Mouse (Mus musculus) brain, embryonic 18.5 days (tissue): Measurements from ENCODE around the gene Tnfaip8l2.
"Not testable (repeated sequence)": the region's sequence is repeated elsewhere in the genome, so short reads cannot be mapped to it uniquely, and the experiment has no call there.

Experiments
- DNase-seq: peaks from one replicate; pipeline ENCODE4 v3.0.0-alpha.2; 2012; ENCODE audit warnings: low read depth, low spot score

The Tnfaip8l2 gene

DNA sequence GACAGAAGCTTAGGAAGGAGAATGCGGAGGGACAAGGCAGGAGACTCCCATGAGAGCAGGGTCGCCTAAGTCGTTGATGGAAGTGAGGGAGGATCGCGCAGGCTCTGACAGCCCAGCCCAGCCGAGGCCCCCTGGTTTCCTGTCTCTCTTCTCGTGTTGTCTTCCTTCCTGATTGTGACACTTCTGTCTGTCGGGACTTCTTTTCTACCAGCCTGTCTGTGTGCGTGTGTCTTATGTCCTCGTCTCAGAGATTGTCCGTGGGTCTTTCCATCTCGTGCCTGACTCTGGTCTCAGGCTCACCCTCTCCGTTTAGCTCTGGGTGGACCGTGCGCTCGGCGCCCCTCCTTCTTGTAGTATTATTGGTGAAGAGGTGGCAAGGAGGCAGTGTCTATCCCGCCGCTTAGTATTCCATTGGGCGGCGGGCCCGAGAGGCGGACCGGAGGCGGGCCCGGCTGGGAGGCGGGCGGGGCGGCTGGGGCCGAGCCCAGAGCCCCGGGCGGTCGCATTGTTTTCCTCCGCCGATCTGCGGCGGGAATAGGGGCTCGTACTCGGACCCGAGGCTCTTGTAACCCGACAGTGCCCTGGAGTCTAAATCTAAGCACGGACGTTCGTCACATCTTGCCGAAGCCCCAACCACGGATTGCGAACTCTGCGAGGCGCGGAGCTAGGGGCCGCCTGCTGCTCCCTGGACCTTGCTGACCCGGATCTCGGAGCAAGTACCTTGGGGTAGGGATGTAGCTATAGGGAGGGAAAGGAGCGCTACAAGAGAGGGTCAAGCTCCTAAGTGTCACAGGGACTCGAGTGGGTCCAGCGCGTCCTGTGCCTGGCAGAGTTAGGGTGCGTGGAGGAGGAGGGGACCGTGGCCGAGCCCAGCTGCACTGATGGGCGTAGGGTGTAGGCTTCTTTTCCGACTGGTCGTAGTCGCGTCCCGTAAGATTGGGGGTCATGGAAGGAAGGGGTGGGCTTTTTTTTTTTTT, 18.1 kb upstream of the Tnfaip8l2 start, which contains the start of gene Sema6c:
TSS of gene Sema6c (plus strand) at position 471 of the 977 bp plus-strand sequence.
- DNase-seq: peak; percentile 84

DNA sequence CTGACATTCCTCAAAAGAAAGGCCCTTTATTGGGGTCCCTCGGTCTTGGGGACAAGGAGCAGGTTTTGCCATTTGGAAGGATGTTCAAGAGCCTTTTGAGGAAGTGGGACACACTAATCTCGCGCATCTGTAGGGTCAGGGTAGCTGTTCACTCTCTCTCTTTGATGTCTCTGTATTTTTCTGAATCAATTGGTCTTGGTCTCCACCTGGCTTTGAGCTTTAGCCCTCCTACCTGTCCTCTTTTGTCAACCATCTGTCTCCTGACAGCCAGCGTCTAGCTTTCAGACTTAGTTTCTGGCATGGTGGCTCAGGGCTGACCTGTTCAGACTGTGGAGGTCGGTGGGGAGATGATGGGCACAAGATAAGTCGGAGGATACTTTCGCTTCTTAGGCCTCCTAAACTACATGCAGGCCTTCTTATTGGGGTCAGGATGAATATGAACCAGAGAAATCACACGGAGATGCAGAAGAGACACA, 17.4 kb upstream of the Tnfaip8l2 start:
- DNase-seq: no peak

DNA sequence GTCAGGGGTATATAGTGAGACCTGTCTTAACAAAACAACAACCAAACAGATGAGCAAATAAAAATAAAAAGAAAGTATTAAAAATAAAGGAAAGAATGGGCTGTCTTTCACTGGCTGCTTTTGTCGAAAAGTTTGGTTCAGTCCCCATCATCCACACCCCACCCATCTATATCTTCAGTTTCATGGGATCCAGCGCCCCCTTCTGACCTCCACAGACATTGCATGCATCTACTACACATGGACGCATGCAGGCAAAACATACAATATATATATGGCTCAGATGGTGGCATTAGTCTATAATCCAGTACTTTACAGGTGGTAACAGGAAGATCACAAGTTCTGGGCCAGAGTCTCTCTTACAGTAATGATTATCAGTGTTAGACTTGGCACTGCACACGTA, 11.7 kb upstream of the Tnfaip8l2 start:
- DNase-seq: no peak

DNA sequence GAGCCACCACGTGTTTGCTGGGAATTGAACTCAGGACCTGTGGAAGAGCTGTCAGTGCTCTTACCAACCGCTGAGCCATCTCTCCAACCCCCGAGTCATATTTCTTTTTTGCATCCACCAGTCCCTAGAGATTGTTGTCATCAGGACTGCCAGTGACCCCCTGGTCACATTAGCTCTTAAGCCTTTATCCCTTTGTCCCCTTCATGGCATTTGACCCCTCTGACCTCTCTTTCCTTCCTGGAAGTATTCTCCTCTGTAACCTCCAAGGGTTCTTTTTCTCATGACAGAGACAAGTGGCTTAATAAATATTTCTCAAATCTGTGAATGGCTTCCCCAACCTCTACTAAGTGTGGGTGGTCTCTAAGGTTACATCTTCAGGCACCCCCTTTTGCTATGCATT, 5.8 kb upstream of the Tnfaip8l2 start:
- no peak for DNase-seq

DNA sequence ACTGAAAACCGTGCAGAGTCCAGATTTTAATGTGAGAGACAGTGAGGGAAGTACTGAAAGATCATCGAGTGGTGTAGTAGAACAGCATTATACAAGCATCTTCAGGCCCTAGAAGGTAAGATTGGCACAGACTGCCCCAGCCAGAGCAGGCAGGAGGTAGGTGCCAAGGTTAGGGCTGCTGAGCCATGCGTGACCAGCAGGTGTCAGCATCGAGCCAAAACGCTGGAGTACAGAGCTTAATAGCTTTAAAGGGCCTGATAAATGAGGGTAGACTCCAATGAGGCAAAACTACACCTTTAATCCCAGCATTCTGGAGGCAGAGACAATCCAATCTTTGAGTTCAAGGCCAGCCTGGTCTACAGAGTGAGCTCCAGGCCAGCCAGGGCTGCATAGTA, 454 bp upstream of the Tnfaip8l2 start:
- DNase-seq: no peak

DNA sequence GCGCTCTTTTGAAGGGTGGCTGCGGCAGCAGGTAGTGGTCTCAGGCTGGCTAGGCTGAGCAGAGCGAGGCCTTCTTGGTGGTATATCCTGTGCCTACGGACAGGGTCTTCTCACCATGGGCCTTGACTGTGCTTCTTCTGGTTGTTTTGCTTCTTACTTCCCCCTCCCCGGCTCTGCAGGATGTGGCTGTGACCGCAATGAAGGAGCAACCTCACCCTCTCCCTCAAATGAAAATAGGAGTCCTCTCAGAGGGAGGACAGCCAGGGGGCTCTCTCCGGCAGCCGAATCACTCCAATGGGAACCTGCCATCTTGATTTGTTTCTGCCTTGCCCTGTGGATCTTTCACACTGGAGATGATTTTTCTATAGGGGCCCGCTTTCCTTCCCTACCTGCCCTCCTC, 686 bp downstream of the Tnfaip8l2 start:
- no peak for DNase-seq

DNA sequence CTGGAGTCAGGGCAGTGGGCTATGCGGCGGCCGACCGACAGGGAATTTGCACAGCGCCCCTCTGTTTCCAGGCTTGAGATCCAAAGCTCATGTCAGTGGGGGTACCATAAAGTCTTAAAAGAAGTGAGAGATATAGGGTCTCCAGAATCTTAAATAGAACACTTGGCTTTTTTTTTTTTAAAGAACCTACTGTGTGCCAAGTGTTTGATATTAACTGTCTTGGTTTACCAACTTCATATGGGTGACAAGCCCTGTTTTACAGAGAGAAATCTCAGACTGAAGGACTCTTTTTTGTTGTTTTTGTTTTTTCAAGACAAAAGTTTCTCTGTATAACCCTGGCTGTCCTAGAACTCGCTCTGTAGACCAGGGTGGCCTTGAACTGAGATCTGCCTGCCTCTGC, 1.4 kb downstream of the Tnfaip8l2 start:
- no peak for DNase-seq

DNA sequence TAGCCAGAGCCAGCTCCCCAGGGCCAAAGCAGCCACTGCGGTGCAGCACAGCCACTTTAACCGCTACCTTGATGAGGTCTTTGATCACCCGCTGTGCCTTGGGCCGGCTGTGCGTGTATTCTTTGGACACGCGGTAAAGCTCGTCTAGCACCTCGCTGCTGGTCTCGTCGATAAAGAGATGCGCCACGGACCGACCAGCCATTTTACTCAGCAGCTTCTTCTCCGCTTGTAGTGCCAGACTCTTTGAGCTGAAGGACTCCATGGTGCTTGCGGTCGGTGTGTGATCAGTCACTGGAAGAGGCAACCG, 1.9 kb downstream of the Tnfaip8l2 start:
- DNase-seq: no peak

DNA sequence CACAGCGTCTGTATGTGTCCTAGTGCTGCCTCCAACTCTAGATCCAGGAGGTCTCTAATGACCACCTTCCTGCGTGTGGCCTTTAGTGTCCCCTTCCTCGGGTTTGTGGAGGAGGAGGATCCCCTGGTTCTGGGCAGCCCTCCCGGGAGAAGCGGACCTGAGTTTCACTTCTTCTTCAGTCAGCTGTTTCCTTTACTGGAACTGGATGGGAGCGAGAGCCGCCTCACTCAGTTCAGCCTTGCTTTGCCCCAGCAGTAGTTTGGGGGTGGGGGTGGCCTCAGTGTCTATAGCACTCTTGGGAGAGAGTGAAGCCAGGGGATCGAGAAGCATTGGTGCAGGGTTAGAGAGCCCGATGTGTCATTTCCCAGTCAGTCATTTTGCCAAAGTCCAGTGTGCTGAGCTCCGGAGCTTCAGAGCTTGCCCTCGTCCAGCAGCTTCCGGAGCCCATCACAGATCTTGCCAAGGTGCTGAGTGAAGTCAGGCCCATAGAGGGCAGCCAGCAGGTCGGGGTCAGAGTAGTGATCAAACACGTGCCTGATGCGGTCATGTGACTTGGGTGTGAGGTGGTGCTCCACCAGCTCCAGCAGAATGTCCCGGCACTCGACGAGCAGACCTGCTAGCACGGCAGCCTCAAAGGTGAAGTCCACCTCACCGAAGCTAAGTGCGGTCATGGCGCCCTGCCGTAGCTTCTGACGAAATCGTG, 2.4 kb downstream of the Tnfaip8l2 start:
- no peak for DNase-seq

DNA sequence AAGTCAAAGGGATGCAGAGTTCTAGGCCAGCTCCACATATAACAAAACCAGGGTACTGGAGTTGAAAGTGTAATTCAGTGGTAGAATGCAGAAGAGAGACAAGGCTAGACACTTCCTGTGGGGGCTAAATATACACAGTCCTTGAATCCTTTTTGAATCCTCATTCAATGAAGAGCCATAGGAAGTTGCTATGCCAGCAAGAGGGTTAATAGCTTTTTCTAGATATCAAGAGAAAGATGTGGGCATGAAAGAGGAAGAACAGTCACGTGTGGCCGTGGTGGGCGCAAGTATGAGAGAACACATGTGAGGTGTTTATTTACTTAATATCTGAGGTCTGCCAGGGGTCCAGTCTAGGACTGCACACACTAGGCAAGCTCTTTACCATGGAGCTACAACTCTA, 5.8 kb downstream of the Tnfaip8l2 start:
- DNase-seq: no peak

DNA sequence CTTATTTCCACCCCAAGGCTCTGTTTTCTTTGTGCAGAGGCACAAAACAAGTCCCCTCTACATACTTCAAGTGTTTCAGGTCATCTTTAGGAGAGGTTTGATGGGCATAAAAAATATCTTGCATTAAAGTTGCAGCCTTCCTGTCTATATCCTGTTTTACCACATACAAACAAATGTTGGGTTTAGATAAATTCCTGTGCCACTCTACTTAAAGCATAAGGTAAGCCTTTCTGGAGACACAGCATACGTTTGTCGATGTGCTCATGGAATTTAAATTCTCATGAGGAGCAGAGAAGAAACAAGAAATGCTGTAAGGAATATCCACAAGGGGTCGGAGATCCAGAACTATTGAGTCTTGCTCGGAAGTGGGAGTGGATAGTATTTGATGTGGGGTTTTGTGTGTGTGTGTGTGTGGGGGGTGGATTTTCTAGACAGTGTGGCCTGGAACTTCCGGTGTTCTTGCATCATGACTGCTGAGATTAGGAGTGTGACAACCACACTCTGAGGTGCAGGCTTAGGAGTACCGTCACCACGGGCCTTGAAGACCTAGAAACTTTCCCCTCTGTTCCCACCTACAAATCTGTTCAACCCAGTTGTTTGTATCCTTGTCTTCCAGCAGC, 6.6 kb downstream of the Tnfaip8l2 start:
- no peak for DNase-seq

DNA sequence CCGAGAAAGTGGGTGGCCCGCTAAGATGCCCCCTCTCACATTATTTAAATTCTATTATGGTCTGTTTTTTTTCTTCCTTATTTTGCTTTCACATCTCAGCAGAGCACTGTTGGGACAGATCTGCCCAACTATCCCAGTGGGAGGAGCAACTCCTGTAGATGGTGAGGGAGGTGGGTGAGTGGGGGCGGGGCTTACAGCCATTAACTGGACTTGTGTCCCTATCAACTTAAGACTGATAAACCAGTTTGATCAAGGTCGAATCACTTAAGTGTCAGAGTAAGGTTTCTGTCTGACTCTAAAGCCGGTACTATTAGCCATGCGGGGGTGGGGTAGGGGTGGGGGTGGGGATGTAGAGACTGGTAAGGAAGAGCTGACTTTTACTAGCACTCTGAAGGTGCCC, 7.1 kb downstream of the Tnfaip8l2 start:
- DNase-seq: no peak

DNA sequence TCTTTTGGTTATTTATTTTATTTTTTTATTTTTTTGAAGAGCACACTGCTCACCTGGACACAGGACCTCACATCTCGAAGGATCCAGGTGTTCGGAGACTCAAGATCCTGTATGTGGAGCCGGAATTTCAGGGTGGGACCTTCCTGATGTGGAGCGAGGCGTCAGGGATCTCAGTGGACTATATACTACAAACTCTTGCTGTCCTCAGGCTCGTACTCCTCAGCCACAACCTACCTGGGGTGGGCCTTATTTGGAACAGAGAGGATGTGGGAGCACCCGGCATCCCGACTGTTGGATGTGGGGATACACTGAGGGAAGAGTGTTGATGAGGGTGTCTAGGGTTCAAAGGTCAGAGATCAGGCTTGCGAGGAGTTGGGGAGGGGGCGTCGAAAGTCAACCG, 8.0 kb downstream of the Tnfaip8l2 start:
- DNase-seq: not testable (repeated sequence)

DNA sequence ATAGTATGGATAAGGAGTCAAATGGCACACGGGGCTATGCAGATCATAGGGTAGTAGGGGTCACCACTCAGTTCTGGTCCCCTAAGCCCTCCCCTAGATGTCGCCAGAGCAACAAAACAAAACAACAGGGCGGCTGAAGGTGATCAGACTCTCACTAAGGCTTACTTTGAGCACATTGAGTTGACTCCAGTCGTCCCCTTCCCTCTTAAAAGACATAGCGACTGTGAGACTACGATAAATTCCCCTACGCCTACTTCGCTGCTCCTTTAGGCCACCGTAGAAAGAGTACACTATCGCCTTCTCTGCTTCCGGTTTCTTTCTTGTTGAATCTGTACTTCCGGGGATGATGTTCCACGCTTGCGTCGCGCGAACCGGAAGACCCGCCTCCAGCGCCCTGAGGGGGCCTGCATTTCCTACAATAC, 8.5 kb downstream of the Tnfaip8l2 start, which contains the start of the genes Scnm1 and Lysmd1:
TSS of gene Scnm1 (minus strand) at position 332 of the 422 bp plus-strand sequence.
TSS of gene Lysmd1 (plus strand) at position 409 of the 422 bp plus-strand sequence.
- DNase-seq: peak; percentile 93

DNA sequence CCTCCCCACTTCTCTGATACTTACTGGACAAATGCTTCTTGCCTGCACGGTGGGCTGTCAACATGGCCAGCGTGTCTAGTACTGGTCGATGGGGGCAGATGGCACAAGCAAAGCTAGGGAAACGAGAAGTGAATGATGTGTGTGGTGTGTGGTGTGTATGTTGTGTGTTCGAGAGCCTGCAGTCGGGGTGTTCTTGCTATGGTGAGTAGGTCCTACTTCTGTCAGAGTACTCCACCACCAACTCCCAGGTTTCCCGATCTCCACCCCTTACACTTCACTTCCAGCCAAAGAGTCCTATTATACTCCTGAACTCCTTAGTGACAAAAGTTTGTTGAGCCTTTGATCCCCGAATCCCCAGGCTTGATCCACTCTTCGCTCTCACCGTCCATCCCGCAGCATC, 9.0 kb downstream of the Tnfaip8l2 start:
- no peak for DNase-seq

DNA sequence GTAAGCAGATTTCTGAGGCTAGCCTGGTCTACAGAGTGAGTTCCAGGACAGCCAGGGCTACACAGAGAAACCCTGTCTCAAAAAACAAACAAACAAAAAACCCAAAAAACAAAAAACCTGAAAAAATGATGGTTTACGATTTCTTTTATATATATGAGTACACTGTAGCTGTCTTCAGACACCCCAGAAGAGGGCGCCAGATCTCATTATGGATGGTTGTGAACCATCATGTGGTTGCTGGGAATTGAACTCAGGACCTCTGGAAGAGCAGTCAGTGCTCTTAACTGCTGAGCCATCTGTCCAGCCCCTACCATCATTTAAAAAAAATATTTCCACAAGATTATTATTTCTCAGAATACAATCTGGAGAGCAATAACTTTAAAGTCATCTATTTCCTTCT, 9.8 kb downstream of the Tnfaip8l2 start:
- DNase-seq: not testable (repeated sequence)

DNA sequence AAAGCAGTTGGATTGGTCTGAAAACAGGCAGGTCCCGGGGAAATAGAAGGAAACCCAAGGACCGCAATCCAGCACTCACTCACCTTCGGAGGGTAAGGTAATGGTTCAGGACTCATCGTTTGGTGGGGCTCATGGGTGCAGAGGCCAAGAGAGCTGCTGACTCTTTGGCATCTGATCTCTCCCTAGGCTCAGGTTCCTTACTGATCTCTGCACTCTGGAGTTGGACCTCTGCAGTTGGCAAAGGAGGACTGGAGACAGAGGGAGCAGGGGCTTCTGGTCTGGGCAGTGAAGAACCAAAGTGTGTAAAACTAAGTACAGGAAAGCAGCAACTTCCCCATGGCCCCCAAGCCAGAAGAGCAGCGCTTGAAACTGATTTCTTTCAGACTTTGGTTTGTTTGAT, 12.1 kb downstream of the Tnfaip8l2 start:
- no peak for DNase-seq

DNA sequence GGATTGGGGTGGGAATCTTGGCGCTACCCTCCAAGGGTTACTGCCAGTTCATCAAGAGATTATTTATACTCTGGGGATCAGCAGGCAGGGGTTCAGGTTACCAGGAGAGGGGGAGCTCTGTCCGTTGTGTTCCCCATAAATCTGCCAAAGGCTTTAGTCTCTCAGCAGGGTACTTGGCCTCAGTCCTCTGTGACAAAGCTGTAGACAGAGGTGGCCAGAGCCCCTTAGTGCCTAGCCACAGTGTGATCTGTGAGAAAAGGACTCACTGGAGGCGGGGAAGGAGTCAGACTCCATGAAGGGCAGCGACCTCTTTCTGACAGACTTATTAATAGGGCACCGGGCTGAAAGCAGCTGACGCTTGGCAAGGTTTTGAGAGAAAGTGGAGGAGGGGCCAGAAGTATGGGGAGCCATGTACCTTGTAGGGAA, 12.9 kb downstream of the Tnfaip8l2 start:
- DNase-seq: no peak

DNA sequence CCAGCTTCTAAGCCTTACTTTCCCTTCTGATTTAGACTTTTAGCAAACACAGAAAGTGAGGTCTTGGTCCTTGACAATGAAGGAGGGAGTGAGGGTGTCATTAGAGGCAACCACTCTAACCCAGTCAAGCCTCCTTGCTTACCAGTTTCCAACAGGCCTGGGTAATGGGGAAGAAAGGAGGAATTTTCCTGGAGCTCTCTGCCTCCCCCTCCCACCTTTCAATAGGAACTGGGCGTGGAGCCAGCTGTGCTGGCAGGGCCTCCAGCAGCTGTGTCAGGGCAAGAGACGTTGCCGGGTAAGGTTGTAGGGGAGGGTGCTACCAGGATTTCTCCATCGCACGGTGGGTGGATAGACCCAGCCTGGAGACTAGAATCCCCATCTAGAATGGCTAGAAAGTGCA, 17.2 kb downstream of the Tnfaip8l2 start:
- DNase-seq: no peak

DNA sequence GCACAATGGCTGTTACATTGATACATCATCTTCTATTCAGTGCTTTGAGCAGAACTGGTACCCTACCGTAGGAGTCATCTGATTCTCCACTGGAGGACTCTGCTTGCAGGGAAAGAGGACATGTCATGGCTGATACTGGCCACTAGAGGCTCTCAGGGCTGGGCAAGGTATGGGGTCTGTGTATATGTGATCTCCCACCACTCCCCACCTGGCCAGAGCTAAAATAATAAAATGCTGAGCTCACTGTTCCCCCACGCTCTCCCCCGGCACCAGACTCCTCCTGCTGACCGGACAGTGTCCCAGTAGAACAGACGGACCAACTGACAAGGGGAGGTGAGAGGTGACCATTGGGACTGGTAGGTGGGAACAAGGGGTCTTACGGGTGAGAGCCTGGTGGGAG, 17.9 kb downstream of the Tnfaip8l2 start, which contains the start of gene Tmod4:
TSS of gene Tmod4 (plus strand) at position 231 of the 400 bp plus-strand sequence.
- no peak for DNase-seq

DNA sequence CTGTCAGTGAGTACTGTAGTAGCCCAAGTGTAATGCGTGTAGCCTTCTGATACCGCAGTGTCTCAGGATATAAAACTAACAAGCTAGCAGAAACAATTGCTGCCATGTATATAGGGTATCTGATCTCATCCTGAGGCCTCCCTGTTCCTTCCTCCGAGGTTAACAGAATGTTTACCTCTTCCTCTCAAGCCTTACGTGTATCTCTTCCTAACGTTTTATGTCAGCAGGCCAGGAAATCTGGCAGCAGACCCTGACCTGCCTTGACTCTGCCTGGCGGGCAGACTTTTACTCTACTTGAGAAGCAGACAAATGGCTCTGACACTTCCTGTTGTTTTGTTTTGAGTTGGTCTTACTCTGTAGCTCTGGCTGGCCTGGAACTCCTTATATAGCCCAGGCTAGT, 20.6 kb downstream of the Tnfaip8l2 start:
- DNase-seq: no peak

DNA sequence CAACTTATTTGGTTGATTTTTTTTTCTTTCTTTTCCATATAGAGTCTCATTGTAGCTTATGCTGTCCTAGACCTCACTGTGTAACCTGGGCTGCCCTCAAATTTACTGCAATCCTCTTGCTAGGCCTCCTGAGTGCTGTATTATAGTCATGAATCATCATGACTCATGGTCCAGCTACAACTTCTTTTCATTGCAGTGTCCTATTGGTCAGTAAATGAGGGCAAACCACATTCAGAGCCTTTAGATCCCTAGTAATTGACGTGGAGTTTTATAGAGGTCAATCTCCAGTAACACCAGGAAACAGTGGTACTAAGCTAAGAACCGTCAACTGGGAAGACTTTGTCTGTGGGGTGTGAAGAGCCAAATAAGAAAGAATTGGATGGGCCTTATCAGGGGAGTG, 24.4 kb downstream of the Tnfaip8l2 start:
- no peak for DNase-seq
